In the genomic region with DNA sequence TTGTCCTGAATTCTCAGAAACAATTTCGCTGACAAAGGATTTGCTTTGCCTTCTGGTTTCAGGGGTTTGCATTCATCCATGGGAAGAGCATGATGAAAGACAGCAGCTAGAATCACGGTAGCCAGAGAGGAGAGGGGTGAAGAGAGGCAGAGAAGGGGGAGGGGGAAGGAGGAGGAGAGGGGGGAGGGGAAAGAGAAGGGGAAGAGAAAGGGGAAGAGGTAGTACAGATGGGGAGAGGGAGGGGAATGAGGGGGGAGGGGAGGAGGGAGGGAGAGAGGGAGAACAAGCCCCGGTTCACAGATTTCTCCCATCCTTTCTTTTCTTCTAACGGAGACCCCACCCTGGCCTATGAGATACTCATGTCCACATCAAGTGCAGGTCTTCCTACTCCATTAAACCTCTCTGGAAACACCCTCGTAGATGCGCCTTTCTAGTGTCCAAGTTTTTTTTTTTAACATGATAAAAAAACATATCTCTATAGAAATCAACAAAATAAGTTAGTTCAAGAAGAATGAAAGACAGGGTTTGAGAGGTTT, we compare ENCODE assay signal across 13 mouse cellular contexts.
DNase-seq lines count a peak whose midpoint lies in the region; ATAC-seq lines count a peak whose summit lies in the region.
"Had no signal": no experiment of that assay in that cellular context is flagged by ENCODE, and none has a peak within 500 bp of the region (broad histone marks: within the 10 kb centered on the region; RNA-seq: fewer than 3 reads in every experiment).

No protein-coding gene starts in this region.

- H3K4me2 ChIP-seq in heart, embryonic 14.5 days (ENCODE audit: low read length) = peak overlapping the region; percentile 21
- peak overlapping the region; percentile 31 for H3K4me2 ChIP-seq in hindbrain, embryonic 14.5 days (replicated peaks)
- peak overlapping the region; percentile 24; the same call in 1 of the 2 replicates for H3K4me2 ChIP-seq in midbrain, embryonic 14.5 days (ENCODE audit: low read length)
- H3K4me2 ChIP-seq in liver, embryonic 11.5 days = no peak overlapping the region
- H3K4me2 ChIP-seq: liver, embryonic 13.5 days had no signal

- no peaks in the 10 kb centered on the region for H3K9me3 ChIP-seq in heart, embryonic 14.5 days (ENCODE audit: control insufficient read depth, low read length)
- H3K9me3 ChIP-seq in embryonic facial prominence, embryonic 10.5 days = no peaks in the 10 kb centered on the region
- H3K9me3 ChIP-seq in hindbrain, embryonic 14.5 days (ENCODE audit: control insufficient read depth, low read length) = no peaks in the 10 kb centered on the region
- no peaks in the 10 kb centered on the region for H3K9me3 ChIP-seq in midbrain, embryonic 14.5 days (ENCODE audit: control insufficient read depth, low read length)
- no peaks in the 10 kb centered on the region for H3K9me3 ChIP-seq in liver, embryonic 11.5 days (ENCODE audit: control insufficient read depth, low read length)
- H3K9me3 ChIP-seq: embryonic facial prominence, embryonic 13.5 days; liver, embryonic 13.5 days had no signal

- no peak for DNase-seq in heart, adult 8-10 months (ENCODE audit: low spot score)
- DNase-seq in embryonic facial prominence, embryonic 10.5 days (ENCODE audit: low spot score) = no peak
- DNase-seq in hindbrain, embryonic 14.5 days (ENCODE audit: low spot score) = no peak
- DNase-seq in midbrain, embryonic 14.5 days = no peak
- no peak for DNase-seq in thymus, postnatal 14 days
- DNase-seq in spleen, postnatal 4 days (ENCODE audit: low spot score in 2 of 2) = no peak
- DNase-seq in liver, embryonic 11.5 days (ENCODE audit: low spot score) = no peak
- DNase-seq: kidney, postnatal 36 days; liver, embryonic 13.5 days; thymus, postnatal 36 days had no signal

- ATAC-seq in heart, embryonic 14.5 days (ENCODE audit: insufficient number of reproducible peaks, insufficient read depth, low FRiP score, low read depth) = no peak
- no peak for ATAC-seq in hindbrain, embryonic 14.5 days (ENCODE audit: low FRiP score)
- no peak for ATAC-seq in midbrain, embryonic 14.5 days (ENCODE audit: low FRiP score, low TSS enrichment)
- no peak for ATAC-seq in liver, embryonic 11.5 days (replicated peaks; ENCODE audit: low FRiP score)
- ATAC-seq: CD4-positive, CD25-positive, alpha-beta regulatory T cell, adult 4 months had no signal

- H3K4me3 ChIP-seq in heart, embryonic 14.5 days (ENCODE audit: control insufficient read depth in 1 of 2, insufficient read depth in 1 of 2, low read depth in 1 of 2, low read length in 2 of 2) = no peak overlapping the region
- H3K4me3 ChIP-seq in embryonic facial prominence, embryonic 10.5 days = no peak overlapping the region
- H3K4me3 ChIP-seq in hindbrain, embryonic 14.5 days (replicated peaks; ENCODE audit: low read length) = no peak overlapping the region
- no peak overlapping the region for H3K4me3 ChIP-seq in midbrain, embryonic 14.5 days (replicated peaks; ENCODE audit: low read depth, low read length)
- no peak overlapping the region for H3K4me3 ChIP-seq in liver, embryonic 11.5 days (ENCODE audit: low read depth, low read length)
- H3K4me3 ChIP-seq: embryonic facial prominence, embryonic 13.5 days; liver, embryonic 13.5 days had no signal

- peak overlapping the region; percentile 61 to 65; a peak in 2 of 4 replicates for H3K27ac ChIP-seq in heart, embryonic 14.5 days (replicated peaks in 1 of 2; ENCODE audit: control insufficient read depth in 1 of 2, insufficient read depth in 1 of 2, low read depth in 2 of 2, low read length in 2 of 2)
- peak overlapping the region; percentile 72 for H3K27ac ChIP-seq in embryonic facial prominence, embryonic 10.5 days (replicated peaks)
- H3K27ac ChIP-seq in hindbrain, embryonic 14.5 days = peak overlapping the region; percentile 82
- H3K27ac ChIP-seq in midbrain, embryonic 14.5 days (replicated peaks; ENCODE audit: low read depth, low read length) = 0 out of 2 replicates have a peak overlapping the region, but pooled peaks have one; percentile 20
- H3K27ac ChIP-seq in liver, embryonic 11.5 days (ENCODE audit: low read depth, low read length) = no peak overlapping the region
- H3K27ac ChIP-seq: liver, embryonic 13.5 days had no signal

- peaks cover 32 to 36% of the 10 kb centered on the region in 2 experiments for H3K4me1 ChIP-seq in heart, embryonic 14.5 days (ENCODE audit: control insufficient read depth in 2 of 2, insufficient read depth in 2 of 2, low read length in 2 of 2)
- H3K4me1 ChIP-seq in embryonic facial prominence, embryonic 10.5 days = peaks cover 51% of the 10 kb centered on the region
- H3K4me1 ChIP-seq in hindbrain, embryonic 14.5 days (replicated peaks; ENCODE audit: control insufficient read depth, insufficient read depth, low read length) = peaks cover 23% of the 10 kb centered on the region
- H3K4me1 ChIP-seq in midbrain, embryonic 14.5 days (ENCODE audit: control insufficient read depth, insufficient read depth, low read length) = peaks cover 8% of the 10 kb centered on the region
- H3K4me1 ChIP-seq in liver, embryonic 11.5 days (replicated peaks; ENCODE audit: control insufficient read depth, insufficient read depth, low read length) = no peaks in the 10 kb centered on the region; the same call in 1 of the 2 replicates

- WGBS in heart, embryonic 14.5 days = 63% methylated on average over 6 of the region's 6 CpGs
- 37% methylated on average over 6 of the region's 6 CpGs for WGBS in embryonic facial prominence, embryonic 10.5 days
- WGBS in hindbrain, embryonic 14.5 days = 21% methylated on average over 6 of the region's 6 CpGs
- 24% methylated on average over 6 of the region's 6 CpGs for WGBS in midbrain, embryonic 14.5 days
- 45% methylated on average over 6 of the region's 6 CpGs for WGBS in liver, embryonic 11.5 days

- H3K27me3 ChIP-seq in heart, embryonic 14.5 days (ENCODE audit: control insufficient read depth, insufficient read depth, low read length) = no peaks in the 10 kb centered on the region
- peaks cover 23% of the 10 kb centered on the region for H3K27me3 ChIP-seq in embryonic facial prominence, embryonic 10.5 days (replicated peaks; ENCODE audit: low read depth, poor library complexity, severe bottlenecking)
- H3K27me3 ChIP-seq in hindbrain, embryonic 14.5 days (ENCODE audit: control insufficient read depth, insufficient read depth, low read length) = peaks cover 6% of the 10 kb centered on the region
- 0 out of 2 replicates have a peak, but pooled peaks cover 4% of the 10 kb centered on the region for H3K27me3 ChIP-seq in midbrain, embryonic 14.5 days (ENCODE audit: control insufficient read depth, insufficient read depth, low read length)
- no peaks in the 10 kb centered on the region for H3K27me3 ChIP-seq in liver, embryonic 11.5 days (replicated peaks; ENCODE audit: control insufficient read depth, insufficient read depth, low read length)
- H3K27me3 ChIP-seq: embryonic facial prominence, embryonic 13.5 days had no signal

- peak overlapping the region; percentile 34; the same call in 1 of the 2 replicates for H3K9ac ChIP-seq in heart, embryonic 14.5 days (ENCODE audit: low read length)
- no peak overlapping the region; the same call in 1 of the 2 replicates for H3K9ac ChIP-seq in hindbrain, embryonic 14.5 days
- H3K9ac ChIP-seq in midbrain, embryonic 14.5 days (replicated peaks; ENCODE audit: low read length) = no peak overlapping the region
- no peak overlapping the region for H3K9ac ChIP-seq in liver, embryonic 11.5 days (ENCODE audit: low read depth, low read length)
- H3K9ac ChIP-seq: embryonic facial prominence, embryonic 13.5 days; liver, embryonic 13.5 days had no signal

- no peaks in the 10 kb centered on the region for H3K36me3 ChIP-seq in heart, embryonic 14.5 days (ENCODE audit: control insufficient read depth, insufficient read depth, low read length)
- no peaks in the 10 kb centered on the region for H3K36me3 ChIP-seq in embryonic facial prominence, embryonic 10.5 days (replicated peaks)
- no peaks in the 10 kb centered on the region for H3K36me3 ChIP-seq in hindbrain, embryonic 14.5 days (replicated peaks; ENCODE audit: control insufficient read depth, insufficient read depth)
- H3K36me3 ChIP-seq in midbrain, embryonic 14.5 days (ENCODE audit: control insufficient read depth, insufficient read depth, low read length) = no peaks in the 10 kb centered on the region
- H3K36me3 ChIP-seq in liver, embryonic 11.5 days (ENCODE audit: control insufficient read depth, insufficient read depth, low read length) = no peaks in the 10 kb centered on the region
- H3K36me3 ChIP-seq: embryonic facial prominence, embryonic 13.5 days; liver, embryonic 13.5 days had no signal
